Mouse (Mus musculus) lung, postnatal 0 days (tissue): ENCODE measurements around the gene Cyp4a29. TPM values are rescaled to one million over a fixed set of nuclear protein-coding genes. Genes with fewer than 3 reads are reported as not detected.
"Not testable (repeated sequence)": the region's sequence is repeated elsewhere in the genome, so short reads cannot be mapped to it uniquely, and the experiment has no call there.

Experiments used
- ATAC-seq: fragments of 200-750 bp; cut with Nextera tagmentation; 2 replicates; pipeline ENCODE4 v1.8.0; 2017; ENCODE audit warnings: moderate library complexity
- DNase-seq: peaks from one replicate; pipeline ENCODE4 v3.0.0-alpha.2; 2016; ENCODE audit warnings: low spot score
- H3K27ac ChIP-seq: fragments of 300-500 bp; sonication (generic); 2 replicates; pipeline ENCODE4 v1.5.1; 2014; ENCODE audit warnings: antibody characterized with exemption, mild to moderate bottlenecking, low read length, mixed read lengths
- H3K27me3 ChIP-seq: fragments of 300-500 bp; sonication (generic); replicated peaks from 2 replicates; pipeline ENCODE4 v1.6.1; 2014; ENCODE audit warnings: low read length, mixed read lengths; ENCODE audit not compliant: insufficient read depth
- H3K36me3 ChIP-seq: fragments of 300-500 bp; sonication (generic); 2 replicates; pipeline ENCODE4 v1.6.1; 2014; ENCODE audit warnings: low read length, mixed read lengths; ENCODE audit not compliant: insufficient read depth
- H3K4me1 ChIP-seq: fragments of 300-500 bp; sonication (generic); 2 replicates; pipeline ENCODE4 v1.6.1; 2014; ENCODE audit warnings: antibody characterized with exemption, low read depth, low read length, mixed read lengths; ENCODE audit not compliant: insufficient read depth
- H3K4me2 ChIP-seq: fragments of 300-500 bp; sonication (generic); replicated peaks from 2 replicates; pipeline ENCODE4 v1.6.1; 2014; ENCODE audit warnings: low read depth, mild to moderate bottlenecking, low read length, moderate library complexity, mixed read lengths
- H3K4me3 ChIP-seq: fragments of 300-500 bp; sonication (generic); 2 replicates; pipeline ENCODE4 v1.5.1; 2014; ENCODE audit warnings: low read depth, low read length
- H3K9ac ChIP-seq: fragments of 300-500 bp; sonication (generic); replicated peaks from 2 replicates; pipeline ENCODE4 v1.6.1; 2014; ENCODE audit warnings: low read depth, mild to moderate bottlenecking
- H3K9me3 ChIP-seq: fragments of 300-500 bp; sonication (generic); 2 replicates; pipeline ENCODE4 v1.6.1; 2016; ENCODE audit warnings: low read length, mixed read lengths
- CTCF ChIP-seq: IDR thresholded peaks from 2 replicates; pipeline ENCODE4 v1.5.1; 2016; ENCODE audit warnings: antibody characterized with exemption, mild to moderate bottlenecking
- EP300 ChIP-seq: IDR thresholded peaks from 2 replicates; pipeline ENCODE4 v1.6.1; 2016; ENCODE audit warnings: antibody characterized with exemption, mild to moderate bottlenecking, control low read depth
- WGBS: fragments of 180-500 bp; shearing (Covaris S2); extraction: QIAGEN DNeasy Blood & Tissue Kit; methylation state at CpG from one replicate; pipeline ENCODE4 v1.1.7; 2014; 5-methylcytosine and 5-hydroxymethylcytosine counted together
- polyA plus RNA-seq: library from polyadenylated mRNA; unstranded; fragments of >200 nt; fragmentation: Nextera tagmentation; extraction: Ambion mirVana; gene quantifications from 2 replicates; pipeline ENCODE4 v1.2.1, GENCODE M21; 2015

The Cyp4a29 gene
- polyA plus RNA-seq = not detected in 2 replicates

- TF ChIP-seq EP300 (no peak), CTCF (no peak)
- WGBS = 72% methylated on average over 3 of the region's 3 CpGs
- DNase-seq (no peak), ATAC-seq (no peak)
- Histone ChIP-seq H3K27me3 (no peaks in the 10 kb centered on the region), H3K4me2 (no peak within 1 kb of the TSS), H3K36me3 (no peaks in the 10 kb centered on the region), H3K27ac (no peak within 1 kb of the TSS), H3K4me3 (no peak within 1 kb of the TSS), H3K9ac (no peak within 1 kb of the TSS), H3K4me1 (no peaks in the 10 kb centered on the region), H3K9me3 (no peaks in the 10 kb centered on the region)
These were observed at the start of gene Cyp4a29 for GRCm38 (mm10) chr4:115241784-115242183. Gene Cyp4a29, plus strand, starts transcription at chr4:115242084.

GRCm38 (mm10) chr4:115232901-115233300, 9.0 kb upstream of the Cyp4a29 start:
- H3K27ac ChIP-seq, ATAC-seq, H3K36me3 ChIP-seq, H3K9me3 ChIP-seq, H3K4me1 ChIP-seq, H3K4me3 ChIP-seq, DNase-seq, H3K9ac ChIP-seq, H3K4me2 ChIP-seq, H3K27me3 ChIP-seq: not testable (repeated sequence)
- 78% methylated on average over 2 of the region's 2 CpGs for WGBS

- Histone ChIP-seq H3K27me3 (no peaks in the 10 kb centered on the region), H3K27ac (no peak overlapping the region), H3K4me1 (no peaks in the 10 kb centered on the region), H3K9me3 (no peaks in the 10 kb centered on the region), H3K4me2 (no peak overlapping the region), H3K9ac (no peak overlapping the region), H3K36me3 (no peaks in the 10 kb centered on the region), H3K4me3 (no peak overlapping the region)
- ATAC-seq (no peak), DNase-seq (no peak)
- WGBS = 33% methylated on average over 1 of the region's 1 CpGs
- no peak for TF ChIP-seq CTCF
- TF ChIP-seq EP300 = no peak
These were observed 5.3 kb upstream of the Cyp4a29 start for GRCm38 (mm10) chr4:115236462-115237096.

GRCm38 (mm10) chr4:115264687-115265569, 23.0 kb downstream of the Cyp4a29 start:
- H3K4me2 ChIP-seq = not testable (repeated sequence)

GRCm38 (mm10) chr4:115278215-115278982, 36.5 kb downstream of the Cyp4a29 start:
- not testable (repeated sequence) for ATAC-seq, DNase-seq, H3K4me3 ChIP-seq, H3K9ac ChIP-seq, H3K4me2 ChIP-seq, H3K27ac ChIP-seq, H3K9me3 ChIP-seq, H3K27me3 ChIP-seq, H3K36me3 ChIP-seq, H3K4me1 ChIP-seq
- 79% methylated on average over 2 of the region's 3 CpGs for WGBS

More at GRCm38 (mm10) chr4:115264687-115265569, 23.0 kb downstream of the Cyp4a29 start:
- H3K4me3 ChIP-seq, ATAC-seq, H3K4me1 ChIP-seq, H3K9ac ChIP-seq, H3K36me3 ChIP-seq, H3K9me3 ChIP-seq, H3K27me3 ChIP-seq, DNase-seq, H3K27ac ChIP-seq: not testable (repeated sequence)
- 83% methylated on average over 3 of the region's 4 CpGs for WGBS

- DNase-seq = no peak
- H3K27ac ChIP-seq = no peak overlapping the region
- H3K9ac ChIP-seq = no peak overlapping the region
- H3K27me3 ChIP-seq = no peaks in the 10 kb centered on the region
- H3K36me3 ChIP-seq = no peaks in the 10 kb centered on the region
- H3K4me2 ChIP-seq = no peak overlapping the region
- H3K9me3 ChIP-seq = no peaks in the 10 kb centered on the region
- no peak overlapping the region for H3K4me3 ChIP-seq
- H3K4me1 ChIP-seq = no peaks in the 10 kb centered on the region
- TF ChIP-seq EP300 = no peak
- no peak for TF ChIP-seq CTCF
- ATAC-seq = no peak
These were observed 38.5 kb downstream of the Cyp4a29 start for GRCm38 (mm10) chr4:115280342-115280741.

- not testable (repeated sequence) for H3K36me3 ChIP-seq, H3K4me1 ChIP-seq, H3K27ac ChIP-seq, H3K27me3 ChIP-seq, ATAC-seq, H3K9ac ChIP-seq, H3K9me3 ChIP-seq, DNase-seq
- 8% methylated on average over 10 of the region's 10 CpGs for WGBS
- Histone ChIP-seq H3K4me2 (peak overlapping the region; percentile 36), H3K4me3 (0 out of 2 replicates have a peak overlapping the region, but pooled peaks have one; percentile 3)
These were observed 38.9 kb downstream of the Cyp4a29 start for GRCm38 (mm10) chr4:115280779-115281178.

GRCm38 (mm10) chr4:115281231-115281767, 39.4 kb downstream of the Cyp4a29 start:
- DNase-seq = peak; percentile 6
- H3K36me3 ChIP-seq, H3K9ac ChIP-seq, H3K27ac ChIP-seq, ATAC-seq, H3K4me1 ChIP-seq, H3K27me3 ChIP-seq, H3K9me3 ChIP-seq: not testable (repeated sequence)
- 0 out of 2 replicates have a peak overlapping the region, but pooled peaks have one; percentile 3 for H3K4me3 ChIP-seq
- WGBS = 27% methylated on average over 16 of the region's 23 CpGs
- peak overlapping the region; percentile 36 for H3K4me2 ChIP-seq
